Mouse (Mus musculus) MN1 (cell line): Measurements from ENCODE around the gene Gm45521.

ENCODE experiments used
- DNase-seq: peaks from one replicate; pipeline ENCODE4 v3.0.0-alpha.2; 2016; ENCODE audit warnings: low spot score

Gm45521 gene

GRCm38 (mm10) chr14:7957049-7957448 is at the start of gene Gm45521:
TSS of gene Gm45521 (plus strand) at chr14:7957288.
- DNase-seq, result no peak

DNA sequence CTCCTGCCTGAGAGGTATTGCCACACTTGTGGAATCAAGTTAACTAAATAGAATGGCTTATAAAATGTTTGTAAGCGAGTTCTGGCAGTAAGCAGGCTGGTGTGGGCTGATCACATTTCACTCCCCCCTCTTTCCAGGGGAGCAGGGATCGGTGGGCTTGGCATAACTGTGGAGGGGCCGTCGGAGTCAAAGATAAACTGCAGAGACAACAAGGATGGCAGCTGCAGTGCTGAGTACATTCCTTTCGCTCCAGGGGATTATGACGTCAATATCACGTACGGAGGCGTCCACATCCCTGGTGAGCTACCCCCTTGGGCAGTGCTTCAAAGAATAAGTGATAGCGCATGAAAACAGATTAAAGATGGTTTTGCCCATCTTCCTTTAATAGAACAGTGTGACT is 47.6 kb upstream of the Gm45521 start:
- no peak for DNase-seq

DNA sequence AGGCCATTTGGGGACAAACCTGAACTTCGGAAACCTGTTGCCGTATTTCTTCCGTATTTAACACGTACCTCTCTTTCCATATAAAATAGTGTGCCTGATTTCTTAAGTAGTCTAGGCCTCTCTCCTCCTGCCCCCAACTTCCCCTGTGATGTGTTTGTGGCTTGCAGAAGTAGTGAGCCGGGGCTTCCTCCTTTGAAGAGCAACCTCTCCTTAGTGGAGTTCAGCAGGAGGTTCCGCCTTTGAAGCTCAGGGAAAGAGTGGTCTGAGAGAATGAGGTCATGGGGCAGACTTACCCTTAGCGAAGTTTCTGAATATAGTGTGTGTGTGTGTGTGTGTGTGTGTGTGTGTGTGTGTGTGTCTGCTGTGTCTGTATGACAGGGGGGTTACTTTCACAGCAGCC is 43.2 kb upstream of the Gm45521 start:
- DNase-seq, result no peak

- no peak for DNase-seq
These were observed 42.6 kb upstream of the Gm45521 start for GRCm38 (mm10) chr14:7914461-7914860.

- no peak for DNase-seq
These were observed 38.7 kb upstream of the Gm45521 start for GRCm38 (mm10) chr14:7918150-7918991.

DNA sequence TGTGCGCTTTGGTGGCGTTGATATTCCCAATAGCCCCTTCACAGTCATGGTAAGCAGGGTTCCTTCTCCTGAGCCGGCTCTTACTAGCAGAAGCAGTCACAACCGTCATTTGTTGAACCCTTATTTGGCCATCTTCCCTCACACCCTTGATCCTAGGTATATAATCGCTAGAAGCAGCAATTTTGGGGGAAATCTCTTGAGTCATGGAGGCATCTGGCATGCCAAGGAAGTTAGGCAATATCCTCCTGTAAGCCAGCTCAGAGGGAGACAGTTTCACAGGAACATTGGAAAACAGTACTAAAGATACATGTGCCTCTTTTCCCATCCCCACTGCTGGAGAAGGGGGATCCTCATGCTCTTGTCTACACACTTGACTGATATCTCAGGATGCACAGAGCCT is 37.8 kb upstream of the Gm45521 start:
- DNase-seq, result no peak

DNA sequence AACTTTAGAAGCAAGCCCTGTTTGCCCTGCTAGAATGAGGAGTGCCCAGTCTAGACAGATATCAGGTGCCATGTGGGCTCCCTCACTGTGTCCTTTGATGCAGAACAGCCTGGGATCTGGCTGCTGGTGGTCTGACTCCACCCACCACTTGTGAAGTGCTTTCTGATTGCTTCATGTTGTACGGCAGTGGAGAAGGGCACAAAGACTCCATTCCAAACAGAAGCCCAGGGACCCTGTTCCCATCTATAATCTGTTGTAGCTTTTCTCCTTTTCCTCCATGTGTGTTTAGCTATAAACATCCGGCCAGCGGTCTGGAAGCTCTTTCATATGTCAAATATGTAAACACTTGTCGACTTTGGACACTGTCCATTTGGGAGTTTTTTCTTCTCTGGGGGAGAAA is 37.2 kb upstream of the Gm45521 start:
- no peak for DNase-seq

DNA sequence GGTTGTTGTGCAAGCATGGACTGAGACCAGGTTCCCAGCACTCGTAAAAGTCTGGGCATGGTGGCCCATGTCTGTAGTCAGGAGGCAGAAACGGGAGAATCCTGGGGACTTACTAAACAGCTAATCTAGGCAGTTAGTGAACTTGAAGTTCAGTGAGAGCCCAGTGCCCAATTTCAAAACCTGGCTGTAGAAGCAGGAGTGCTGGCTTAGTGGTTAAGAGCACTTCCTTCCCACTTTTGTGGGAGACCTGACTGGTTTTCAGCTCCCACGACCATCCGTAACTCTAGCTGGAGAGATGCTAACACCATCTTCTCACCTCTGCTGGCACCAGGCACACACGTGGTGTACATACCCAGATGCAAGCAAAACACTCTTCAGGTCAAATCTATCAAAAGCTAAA is 35.6 kb upstream of the Gm45521 start:
- DNase-seq, result no peak

- no peak for DNase-seq
These were observed 33.5 kb upstream of the Gm45521 start for GRCm38 (mm10) chr14:7923635-7924034.

- DNase-seq, result no peak
These were observed 28.7 kb upstream of the Gm45521 start for GRCm38 (mm10) chr14:7928362-7928761.

DNA sequence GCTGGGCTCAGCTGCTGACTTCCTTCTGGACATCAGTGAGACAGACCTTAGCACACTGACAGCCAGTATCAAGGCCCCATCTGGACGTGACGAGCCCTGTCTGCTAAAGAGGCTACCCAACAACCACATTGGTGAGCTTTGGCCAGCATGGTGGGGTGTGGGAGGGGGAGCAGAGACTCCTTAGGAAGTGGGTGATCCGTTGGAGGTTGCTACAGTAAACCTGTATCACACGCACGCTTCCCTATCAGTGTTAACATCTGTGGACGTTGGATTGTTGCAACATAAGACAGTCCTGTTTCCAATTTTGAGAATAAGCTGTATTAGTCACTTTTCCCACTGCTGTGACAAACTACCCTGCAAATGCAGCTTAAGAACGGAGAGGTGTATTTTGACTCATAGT is 28.1 kb upstream of the Gm45521 start:
- DNase-seq, result no peak

GRCm38 (mm10) chr14:7932151-7932550 is 24.9 kb upstream of the Gm45521 start:
- no peak for DNase-seq

GRCm38 (mm10) chr14:7934166-7934565 is 22.9 kb upstream of the Gm45521 start:
- no peak for DNase-seq

DNA sequence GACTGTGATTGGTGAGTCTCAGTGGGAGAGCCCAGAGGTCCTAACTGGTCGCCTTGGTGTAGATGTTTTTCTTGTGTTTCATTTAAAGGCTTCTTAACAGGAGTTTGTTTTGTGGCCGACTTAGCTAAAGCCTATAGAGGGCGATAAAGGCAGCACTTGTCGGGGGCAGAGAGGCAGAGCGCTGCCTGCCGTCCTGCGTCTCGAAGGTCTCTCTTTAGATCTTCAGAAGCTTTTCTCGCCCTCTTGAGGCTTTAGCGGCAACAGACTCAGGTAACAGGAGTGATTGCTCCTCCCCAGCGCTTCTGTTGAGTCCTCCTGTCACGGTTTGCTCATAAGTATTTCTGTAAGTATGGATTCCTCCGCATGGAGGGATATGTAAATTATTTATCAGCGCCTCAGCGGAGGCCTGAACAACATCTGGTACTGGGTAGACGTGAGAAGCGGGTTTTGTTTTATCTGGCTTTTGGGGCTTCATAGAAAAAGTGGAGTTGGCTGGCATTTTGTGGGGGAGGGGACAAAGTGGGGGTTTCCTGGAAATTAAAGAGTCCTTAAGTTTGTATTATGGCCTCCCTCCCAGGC is 19.9 kb upstream of the Gm45521 start:
- no peak for DNase-seq

- DNase-seq, result no peak
These were observed 18.0 kb upstream of the Gm45521 start for GRCm38 (mm10) chr14:7938809-7939784.

GRCm38 (mm10) chr14:7941413-7941812 is 15.7 kb upstream of the Gm45521 start:
- DNase-seq, result no peak

DNA sequence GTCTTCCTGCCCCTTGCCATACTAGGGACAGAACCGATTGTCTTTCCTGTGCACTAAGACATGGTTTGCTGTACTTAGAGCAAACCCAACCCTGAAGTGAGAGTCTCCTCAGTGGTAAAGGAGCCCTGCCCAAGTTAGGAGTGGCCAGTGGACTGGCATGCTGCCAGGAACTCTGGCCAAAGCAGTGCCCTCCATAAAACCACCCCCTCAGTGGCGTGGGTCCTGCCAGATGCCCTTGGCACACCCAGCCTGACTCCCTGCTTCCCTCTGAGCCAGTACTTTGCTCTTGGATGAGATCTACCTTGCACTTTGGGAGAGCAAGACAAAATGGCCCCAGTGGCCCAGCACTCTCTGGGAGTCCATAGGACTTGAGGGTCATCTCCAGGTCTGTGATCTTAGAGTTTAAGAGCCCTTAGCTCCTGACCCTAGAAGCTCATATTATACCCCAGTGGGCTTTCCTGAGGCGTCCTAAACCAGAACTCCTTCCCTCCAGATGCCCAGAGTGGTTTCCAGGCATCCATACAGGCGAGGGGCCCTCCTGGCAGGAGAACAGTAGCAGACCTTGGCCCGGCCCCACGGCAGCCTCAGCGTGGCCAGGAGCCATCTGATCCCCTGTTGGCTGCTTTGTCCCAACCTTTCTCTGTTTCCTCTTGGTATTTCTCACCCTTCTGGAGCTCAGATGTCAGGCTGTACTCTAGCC is 13.8 kb upstream of the Gm45521 start:
- DNase-seq, result peak; percentile 71

DNA sequence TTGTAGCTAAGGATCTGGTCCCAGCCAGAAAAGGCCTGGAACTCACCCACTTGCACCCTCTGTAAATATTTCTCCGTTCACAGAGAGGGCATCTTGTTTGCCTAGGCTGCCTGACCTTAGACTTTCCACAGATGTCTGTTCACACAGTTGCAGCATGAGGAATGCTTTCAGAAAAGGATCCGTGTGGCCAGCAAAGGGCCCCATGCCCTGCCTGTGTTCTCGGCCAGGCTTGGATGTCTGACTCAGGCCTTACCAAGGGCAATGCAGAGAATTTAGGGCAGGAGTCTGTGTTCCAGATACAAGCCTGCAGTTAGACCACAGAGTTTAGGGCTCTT is 13.3 kb upstream of the Gm45521 start:
- no peak for DNase-seq

DNA sequence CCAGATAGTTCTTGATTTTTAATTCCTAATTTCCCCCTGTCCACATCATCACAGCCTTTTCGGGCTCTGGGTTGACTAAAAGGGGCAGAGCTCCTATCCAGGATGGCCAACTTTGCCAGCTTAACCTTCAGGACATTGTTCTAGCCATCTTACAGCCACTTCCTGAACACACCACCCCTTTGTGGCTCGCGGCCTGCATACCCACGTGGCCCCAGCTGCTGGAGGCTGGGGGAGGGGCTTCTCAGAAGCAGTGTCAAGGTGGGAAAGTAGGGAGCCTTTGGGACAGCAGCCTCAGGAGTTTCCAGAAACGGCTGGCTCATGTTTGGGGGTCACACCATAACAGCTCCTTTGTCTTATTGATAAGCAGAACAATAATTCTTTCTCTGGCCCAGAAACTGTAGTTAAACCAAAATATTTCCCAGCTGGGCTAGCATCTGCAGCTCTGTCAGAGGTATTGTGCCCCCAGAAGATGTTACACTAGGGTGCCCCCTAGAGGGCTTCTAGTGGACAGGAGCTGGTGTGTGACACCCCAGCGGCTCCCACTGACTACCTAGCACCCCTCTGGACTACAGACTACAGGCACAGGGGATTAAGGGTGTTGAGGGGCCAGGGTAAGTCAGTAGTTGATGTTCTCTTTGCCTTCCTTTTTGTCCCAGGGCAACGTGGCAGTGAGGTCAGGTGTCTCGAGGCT is 12.6 kb upstream of the Gm45521 start:
- DNase-seq, result no peak

GRCm38 (mm10) chr14:7945261-7945660 is 11.8 kb upstream of the Gm45521 start:
- DNase-seq, result no peak

GRCm38 (mm10) chr14:7951234-7951633 is 5.9 kb upstream of the Gm45521 start:
- no peak for DNase-seq
